ENCODE assay signal across 8 mouse cellular contexts in genomic region chr4:133673666-133674330, GRCm38 (mm10). TPM values are rescaled to one million over a fixed set of nuclear protein-coding genes. Genes with fewer than 3 reads are reported as not detected.
DNase-seq lines count a peak whose midpoint lies in the region; ATAC-seq and TF ChIP-seq lines count a peak whose summit lies in the region.

No protein-coding gene starts in this region.

- H3K4me2 ChIP-seq in embryonic facial prominence, embryonic 15.5 days (replicated peaks): peak overlapping the region; percentile 73
- H3K4me2 ChIP-seq in limb, embryonic 11.5 days (ENCODE audit: low read depth, severe bottlenecking): no peak overlapping the region
- peak overlapping the region; percentile 67; the same call in 1 of the 2 replicates for H3K4me2 ChIP-seq in midbrain, embryonic 12.5 days (replicated peaks)

- H3K27ac ChIP-seq in thymus, adult 2 months (ENCODE audit: control insufficient read depth, insufficient read depth, low read length): peak overlapping the region; percentile 97
- peak overlapping the region; percentile 99 for H3K27ac ChIP-seq in embryonic facial prominence, embryonic 15.5 days (replicated peaks)
- H3K27ac ChIP-seq in limb, embryonic 11.5 days (replicated peaks; ENCODE audit: low read depth, low read length): no peak overlapping the region
- H3K27ac ChIP-seq in midbrain, embryonic 12.5 days (replicated peaks): peak overlapping the region; percentile 98; the same call in 1 of the 2 replicates

- no peak for ATAC-seq in embryonic facial prominence, embryonic 15.5 days (ENCODE audit: insufficient number of reproducible peaks, low FRiP score, low TSS enrichment, low read depth)
- no peak for ATAC-seq in limb, embryonic 11.5 days (ENCODE audit: insufficient number of reproducible peaks, low FRiP score, low TSS enrichment, low read depth)
- ATAC-seq in midbrain, embryonic 12.5 days (ENCODE audit: low FRiP score, low read depth): no peak

- H3K27me3 ChIP-seq in thymus, adult 2 months (ENCODE audit: control insufficient read depth, insufficient read depth, low read length): no peaks in the 10 kb centered on the region
- no peaks in the 10 kb centered on the region for H3K27me3 ChIP-seq in embryonic facial prominence, embryonic 15.5 days
- H3K27me3 ChIP-seq in limb, embryonic 11.5 days (ENCODE audit: control insufficient read depth, insufficient read depth, low read length): no peaks in the 10 kb centered on the region
- H3K27me3 ChIP-seq in midbrain, embryonic 12.5 days: no peaks in the 10 kb centered on the region

- H3K4me3 ChIP-seq in thymus, adult 2 months (ENCODE audit: control insufficient read depth, insufficient read depth, low read length): no peak overlapping the region
- peak overlapping the region; percentile 79 for H3K4me3 ChIP-seq in embryonic facial prominence, embryonic 15.5 days (replicated peaks)
- no peak overlapping the region for H3K4me3 ChIP-seq in limb, embryonic 11.5 days (ENCODE audit: low read depth, low read length)
- no peak overlapping the region for H3K4me3 ChIP-seq in midbrain, embryonic 12.5 days

- no peak overlapping the region for H3K9ac ChIP-seq in embryonic facial prominence, embryonic 15.5 days
- 0 out of 2 replicates have a peak overlapping the region, but pooled peaks have one; percentile 24 for H3K9ac ChIP-seq in limb, embryonic 11.5 days (ENCODE audit: low read length)
- no peak overlapping the region for H3K9ac ChIP-seq in midbrain, embryonic 12.5 days (replicated peaks)

- 0 out of 2 replicates have a peak, but pooled peaks cover 3% of the 10 kb centered on the region for H3K36me3 ChIP-seq in thymus, adult 2 months (ENCODE audit: control insufficient read depth, insufficient read depth, low read length)
- H3K36me3 ChIP-seq in embryonic facial prominence, embryonic 15.5 days: peaks cover 6% of the 10 kb centered on the region; the same call in 1 of the 2 replicates
- H3K36me3 ChIP-seq in limb, embryonic 11.5 days (ENCODE audit: control insufficient read depth, insufficient read depth, low read length): peaks cover 3% of the 10 kb centered on the region; the same call in 1 of the 2 replicates
- 0 out of 2 replicates have a peak, but pooled peaks cover 7% of the 10 kb centered on the region for H3K36me3 ChIP-seq in midbrain, embryonic 12.5 days

- WGBS in thymus, adult 2 months: 2% methylated on average over 10 of the region's 10 CpGs
- WGBS in embryonic facial prominence, embryonic 15.5 days: 30% methylated on average over 10 of the region's 10 CpGs
- WGBS in limb, embryonic 11.5 days: 37% methylated on average over 10 of the region's 10 CpGs
- 50% methylated on average over 9 of the region's 10 CpGs for WGBS in midbrain, embryonic 12.5 days

- no peak for TF ChIP-seq POLR2A in thymus, adult 2 months (IDR thresholded peaks at IDR 0.05; ENCODE audit: control insufficient read depth, extremely low read depth, insufficient read depth, low read length, poor library complexity)

- no peaks in the 10 kb centered on the region for H3K9me3 ChIP-seq in embryonic facial prominence, embryonic 15.5 days (replicated peaks)
- no peaks in the 10 kb centered on the region for H3K9me3 ChIP-seq in limb, embryonic 11.5 days (ENCODE audit: control insufficient read depth, low read length)
- no peaks in the 10 kb centered on the region for H3K9me3 ChIP-seq in midbrain, embryonic 12.5 days

- intact Hi-C loops in heart, postnatal 14 days (cut with DNase I): no loop called here

- TF ChIP-seq CTCF in thymus, adult 2 months (IDR thresholded peaks at IDR 0.05; ENCODE audit: borderline replicate concordance, control insufficient read depth, extremely low read depth, insufficient read depth, low read length, poor library complexity): no peak

- peak; percentile 27 for DNase-seq in thymus, adult 2 months
- no peak for DNase-seq in thymus, postnatal 10 days (ENCODE audit: low spot score in 2 of 2)
- DNase-seq in heart, postnatal 14 days: peak; percentile 59 to 64
- no peak for DNase-seq in limb, embryonic 11.5 days (ENCODE audit: low spot score)
- no peak for DNase-seq in Muller cell, postnatal 12 days (ENCODE audit: inconsistent ontology term)
- no peak for DNase-seq in ovary, postnatal 14 days (ENCODE audit: low spot score)

- peaks cover 15% of the 10 kb centered on the region for H3K4me1 ChIP-seq in thymus, adult 2 months (replicated peaks; ENCODE audit: control insufficient read depth, insufficient read depth, low read length)
- H3K4me1 ChIP-seq in embryonic facial prominence, embryonic 15.5 days: peaks cover 51% of the 10 kb centered on the region
- H3K4me1 ChIP-seq in limb, embryonic 11.5 days (ENCODE audit: control insufficient read depth, insufficient read depth, low read length): peaks cover 10% of the 10 kb centered on the region
- H3K4me1 ChIP-seq in midbrain, embryonic 12.5 days: peaks cover 59% of the 10 kb centered on the region

RNA-seq across cellular contexts. Expression of gene Pigv, which starts 1.4 kb away (rescaled TPM):
- polyA plus RNA-seq in thymus, adult 2 months (2012; rRNA removed): 24.8 and 24.9 TPM in 2 replicates
- 16.2 and 17.6 TPM in 2 replicates for polyA plus RNA-seq in embryonic facial prominence, embryonic 15.5 days (2015; fragmentation: Nextera tagmentation; extraction: Ambion mirVana)
- total RNA-seq in heart, postnatal 14 days (2021): 10 to 100 TPM; 10.4 to 10.7 TPM
- polyA plus RNA-seq in limb, embryonic 11.5 days (2014; fragmentation: Nextera tagmentation; extraction: Ambion mirVana): 13.2 and 16.8 TPM in 2 replicates
- polyA plus RNA-seq in midbrain, embryonic 12.5 days (2016; fragmentation: Nextera tagmentation; extraction: Ambion mirVana): 18.3 and 19.1 TPM in 2 replicates

RNA-seq across cellular contexts. Expression of gene Zdhhc18, which starts 23.8 kb away (rescaled TPM):
- polyA plus RNA-seq in thymus, adult 2 months (2012; rRNA removed): 150 and 172 TPM in 2 replicates
- 4.6 and 5.4 TPM in 2 replicates for polyA plus RNA-seq in embryonic facial prominence, embryonic 15.5 days (2015; fragmentation: Nextera tagmentation; extraction: Ambion mirVana)
- total RNA-seq in heart, postnatal 14 days (2021): 10 to 100 TPM; 17.6 to 21.6 TPM
- 2.7 and 4.9 TPM in 2 replicates for polyA plus RNA-seq in limb, embryonic 11.5 days (2014; fragmentation: Nextera tagmentation; extraction: Ambion mirVana)
- polyA plus RNA-seq in midbrain, embryonic 12.5 days (2016; fragmentation: Nextera tagmentation; extraction: Ambion mirVana): 4.1 and 4.7 TPM in 2 replicates

Comparison
In these comparisons a context has a peak if more than half of its experiments do, and no peak if none do; other contexts are left out.
1. DNase-seq: peak in thymus, adult 2 months (single experiment) and heart, postnatal 14 days (2 of 2); none in thymus, postnatal 10 days (0 of 2), limb, embryonic 11.5 days (single experiment), Muller cell, postnatal 12 days (single experiment) and ovary, postnatal 14 days (single experiment).
2. RNA of gene Zdhhc18, which starts 23.8 kb away (polyA plus RNA-seq): 150 to 172 TPM in thymus, adult 2 months; 4.6 to 5.4 TPM in embryonic facial prominence, embryonic 15.5 days, 4.1 to 4.7 TPM in midbrain, embryonic 12.5 days and 2.7 to 4.9 TPM in limb, embryonic 11.5 days; every median in the first group is over 10 times any median in the second.